Mouse (Mus musculus): ENCODE measurements around the gene Mff.
A peak's percentile ranks its signal among the peaks of the same experiment; 100 is the strongest.

The Mff gene

DNA sequence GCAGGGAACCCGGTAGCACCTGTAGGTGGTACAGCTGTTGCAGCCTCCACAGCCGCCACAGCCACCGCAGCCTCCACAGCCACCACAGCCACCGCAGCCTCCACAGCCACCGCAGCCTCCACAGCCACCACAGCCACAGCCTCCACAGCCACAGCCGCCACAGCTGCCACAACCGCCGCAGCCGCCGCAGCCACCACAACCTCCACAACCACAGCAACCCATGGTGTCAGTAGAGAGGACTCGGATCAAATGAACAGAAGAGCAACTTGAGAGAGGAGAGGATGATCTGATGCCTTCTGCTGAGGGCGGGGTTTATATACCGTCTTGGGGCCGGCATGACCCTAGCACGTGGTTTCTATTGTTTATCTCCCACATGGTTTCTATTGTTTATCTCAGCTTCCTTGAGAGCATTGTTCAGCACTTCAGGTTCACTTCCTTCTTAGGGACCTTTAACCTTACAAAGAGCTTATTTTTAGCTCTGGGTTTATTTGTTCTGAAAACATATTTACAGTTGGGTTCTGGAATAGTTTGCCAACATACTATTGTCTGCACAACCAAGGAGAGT lies 46.4 kb downstream of the Mff start, which contains the start of gene Gm47791:
TSS of gene Gm47791 (minus strand) at position 222 of the 565 bp plus-strand sequence.
- DNase-seq (ENCODE audit: low read depth, low spot score), result peak; percentile 49

- no peak for DNase-seq (ENCODE audit: low read depth, low spot score)
Observed at GRCm38 (mm10) chr1:82772428-82772827, 47.7 kb downstream of the Mff start.

GRCm38 (mm10) chr1:82773208-82773607 lies 48.5 kb downstream of the Mff start:
- DNase-seq (ENCODE audit: low read depth, low spot score), result peak; percentile 28

DNA sequence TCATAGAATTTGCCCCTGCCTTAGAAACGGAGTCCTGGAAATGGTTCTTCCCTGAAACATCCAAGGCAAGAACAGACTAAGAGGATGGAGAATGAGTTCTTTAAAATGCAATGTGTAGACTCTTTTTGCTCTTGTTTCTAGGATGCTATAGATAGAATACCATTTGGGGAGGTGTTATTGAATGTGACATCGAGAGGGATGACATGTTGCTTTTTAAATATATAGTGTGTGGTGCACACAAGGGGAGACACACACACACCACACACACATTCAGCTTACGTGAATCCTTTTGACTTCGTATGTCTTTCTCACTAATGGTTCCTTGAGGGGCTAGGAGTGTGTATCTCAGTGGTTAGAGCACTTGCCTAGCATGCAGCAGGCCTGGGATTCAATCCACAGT lies 50.6 kb downstream of the Mff start:
- DNase-seq (ENCODE audit: low read depth, low spot score), result no peak

- DNase-seq (ENCODE audit: low read depth, low spot score), result no peak
Observed at GRCm38 (mm10) chr1:82779388-82779966, 54.8 kb downstream of the Mff start.

GRCm38 (mm10) chr1:82783559-82783958 lies 58.9 kb downstream of the Mff start:
- DNase-seq (ENCODE audit: low read depth, low spot score), result no peak

GRCm38 (mm10) chr1:82785546-82785945 lies 60.9 kb downstream of the Mff start:
- peak; percentile 23 for DNase-seq (ENCODE audit: low read depth, low spot score)

GRCm38 (mm10) chr1:82787414-82787813 lies 62.7 kb downstream of the Mff start:
- peak; percentile 86 for DNase-seq (ENCODE audit: low read depth, low spot score)

DNA sequence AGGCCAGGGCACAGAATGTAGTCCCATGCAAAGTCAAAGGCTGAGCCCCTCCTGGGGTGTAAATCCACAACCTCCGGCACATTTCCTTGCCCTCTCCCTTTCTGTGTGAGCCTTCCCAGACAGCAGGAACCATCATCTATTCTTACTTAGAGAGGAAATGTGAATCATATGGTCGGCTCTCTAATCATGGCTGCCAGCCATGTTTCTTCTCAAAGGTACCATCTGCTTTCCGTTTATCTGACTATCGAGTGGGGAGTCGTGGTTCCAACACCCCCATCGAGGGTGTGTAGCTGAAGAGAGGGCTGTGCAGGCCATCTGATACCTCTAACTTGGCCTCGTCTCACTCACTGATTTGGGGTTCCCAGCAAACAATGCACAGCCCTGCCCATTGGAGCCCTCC lies 63.4 kb downstream of the Mff start:
- no peak for DNase-seq (ENCODE audit: low read depth, low spot score)

DNA sequence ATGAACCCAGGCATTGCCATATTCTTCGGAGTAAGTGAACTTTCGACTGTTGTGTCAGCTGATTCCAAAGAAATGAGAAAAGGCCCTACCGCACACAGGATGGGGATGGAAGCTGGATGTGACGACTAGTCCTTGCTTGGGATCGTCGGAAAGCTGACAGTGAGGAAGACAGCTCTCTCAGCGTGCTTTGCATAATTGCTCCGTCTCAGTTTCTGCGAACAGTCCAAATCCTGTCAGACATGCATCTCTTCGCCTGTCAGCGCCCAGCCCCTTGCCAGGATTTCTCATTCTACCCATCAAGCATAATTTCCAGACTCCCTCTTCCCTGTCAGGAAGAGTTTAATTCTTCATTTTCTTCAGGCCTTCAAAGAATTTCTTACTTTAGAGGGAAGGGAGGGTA lies 66.4 kb downstream of the Mff start:
- no peak for DNase-seq (ENCODE audit: low read depth, low spot score)

DNA sequence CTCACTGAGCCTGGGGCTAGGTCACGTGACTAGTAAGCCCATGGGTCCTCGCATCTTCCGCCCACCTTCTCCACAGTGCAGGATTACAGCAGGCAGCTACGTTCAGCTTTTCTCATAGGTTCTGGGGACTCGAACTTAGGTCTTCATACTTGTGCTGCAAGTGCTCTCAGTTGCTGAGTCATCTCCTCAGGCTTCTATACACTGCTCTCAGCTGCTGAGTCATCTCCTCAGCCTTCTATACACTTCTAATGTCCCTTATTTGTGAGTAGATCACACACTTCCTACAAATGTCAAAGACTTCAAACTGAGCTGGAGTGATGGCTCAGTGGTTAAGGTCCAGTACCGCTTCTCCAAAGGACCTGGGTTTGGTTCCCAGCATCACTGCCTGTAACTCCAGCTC lies 67.5 kb downstream of the Mff start:
- DNase-seq (ENCODE audit: low read depth, low spot score), result no peak

DNA sequence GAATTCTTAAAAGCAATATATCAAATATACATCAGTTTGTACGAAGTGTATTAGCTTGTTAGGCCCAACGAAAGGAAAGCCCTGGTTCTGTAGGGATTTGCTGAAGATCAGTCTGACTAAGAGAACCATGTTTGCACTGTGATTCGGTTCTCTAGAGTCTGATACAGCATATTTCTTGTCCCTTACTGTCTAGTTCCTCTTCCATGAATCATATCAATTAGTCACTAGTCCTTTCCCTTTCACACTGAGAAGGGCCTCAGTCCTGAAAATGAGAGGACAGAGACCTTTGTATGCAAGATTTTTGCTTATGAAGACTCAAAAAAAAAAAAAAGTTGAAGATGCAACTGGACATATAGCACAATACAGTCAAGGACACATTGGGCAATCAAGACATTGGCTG lies 68.4 kb downstream of the Mff start:
- no peak for DNase-seq (ENCODE audit: low read depth, low spot score)

- DNase-seq (ENCODE audit: low read depth, low spot score), result no peak
Observed at GRCm38 (mm10) chr1:82793986-82794385, 69.3 kb downstream of the Mff start.

- DNase-seq (ENCODE audit: low read depth, low spot score), result no peak
Observed at GRCm38 (mm10) chr1:82795211-82795610, 70.5 kb downstream of the Mff start.

- DNase-seq (ENCODE audit: low read depth, low spot score), result no peak
Observed at GRCm38 (mm10) chr1:82795702-82796443, 71.2 kb downstream of the Mff start.

- DNase-seq (ENCODE audit: low read depth, low spot score), result no peak
Observed at GRCm38 (mm10) chr1:82797088-82797487, 72.4 kb downstream of the Mff start.

GRCm38 (mm10) chr1:82798304-82798703 lies 73.6 kb downstream of the Mff start:
- no peak for DNase-seq (ENCODE audit: low read depth, low spot score)

GRCm38 (mm10) chr1:82798922-82799321 lies 74.2 kb downstream of the Mff start:
- DNase-seq (ENCODE audit: low read depth, low spot score), result no peak

DNA sequence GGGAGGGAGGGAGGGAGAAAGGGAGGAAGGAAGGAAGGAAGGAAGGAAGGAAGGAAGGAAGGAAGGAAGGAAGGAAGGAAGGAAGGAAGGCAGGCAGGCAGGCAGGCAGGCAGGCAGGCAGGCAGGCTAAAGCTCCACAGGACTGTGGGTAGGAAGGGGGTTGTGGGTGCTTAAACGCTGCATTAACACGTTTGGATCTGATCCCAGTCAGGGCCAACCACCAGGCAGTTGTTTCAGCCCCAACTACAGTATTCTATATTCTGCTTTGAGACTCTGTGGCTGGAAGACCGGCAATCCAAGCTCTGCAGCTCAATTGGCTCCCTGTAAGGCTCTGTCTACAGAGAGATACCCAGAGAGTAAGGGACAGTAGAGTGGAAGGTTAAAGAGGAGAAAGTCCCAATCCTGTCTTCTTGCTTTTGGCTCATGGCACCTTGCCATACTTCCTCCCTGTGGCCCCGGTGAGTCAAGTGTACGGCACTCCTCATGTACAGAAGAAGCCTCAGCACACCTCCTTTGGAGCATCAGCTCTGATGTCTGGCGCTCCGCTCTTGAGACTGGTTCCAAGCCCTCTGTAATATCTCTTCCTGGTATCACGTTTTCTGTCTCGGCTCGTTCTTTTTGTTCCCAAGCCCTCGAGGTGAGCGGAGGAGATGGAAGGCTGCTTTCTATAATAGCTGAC lies 76.6 kb downstream of the Mff start:
- DNase-seq (ENCODE audit: low read depth, low spot score), result no peak

All from ES-CJ7 (cell line).